ENCODE assay signal across 19 mouse cellular contexts in the genomic region with DNA sequence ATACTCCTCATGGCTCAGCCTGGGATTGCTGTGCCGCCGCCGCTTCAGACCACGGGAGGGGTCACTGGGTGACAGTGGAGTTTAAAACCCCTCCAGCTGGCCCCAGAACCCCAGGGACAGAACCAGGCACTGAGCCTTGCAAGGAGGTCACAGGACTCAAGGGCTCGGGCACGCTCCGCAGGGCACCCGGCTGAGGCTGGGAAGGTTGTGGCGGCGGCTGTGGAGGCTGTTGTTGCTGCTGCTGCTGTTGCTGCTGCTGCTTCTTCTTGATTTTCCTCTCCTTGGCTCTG. TPM values are rescaled to one million over a fixed set of nuclear protein-coding genes. Genes with fewer than 3 reads are reported as not detected.
DNase-seq lines count a peak whose midpoint lies in the region; ATAC-seq and TF ChIP-seq lines count a peak whose summit lies in the region.
"Had no signal": no experiment of that assay in that cellular context is flagged by ENCODE, and none has a peak within 500 bp of the region (broad histone marks: within the 10 kb centered on the region; RNA-seq: fewer than 3 reads in every experiment).

No protein-coding gene starts in this region.

- no peak overlapping the region for H3K27ac ChIP-seq in hindbrain, embryonic 10.5 days
- H3K27ac ChIP-seq in hindbrain, embryonic 16.5 days (ENCODE audit: low read depth, low read length): no peak overlapping the region
- H3K27ac ChIP-seq in intestine, postnatal 0 days (ENCODE audit: low read depth, low read length): peak overlapping the region; percentile 29
- H3K27ac ChIP-seq: embryonic facial prominence, embryonic 15.5 days; limb, embryonic 12.5 days had no signal

- H3K27me3 ChIP-seq in hindbrain, embryonic 10.5 days (ENCODE audit: insufficient read depth, poor library complexity, severe bottlenecking): peaks cover 100% of the 10 kb centered on the region
- peaks cover 89% of the 10 kb centered on the region for H3K27me3 ChIP-seq in hindbrain, embryonic 16.5 days (replicated peaks; ENCODE audit: control insufficient read depth, insufficient read depth, low read length)
- peaks cover 14% of the 10 kb centered on the region; the same call in 1 of the 2 replicates for H3K27me3 ChIP-seq in intestine, postnatal 0 days (replicated peaks; ENCODE audit: control insufficient read depth, insufficient read depth, low read length)

- peak; percentile 62 for DNase-seq in hindbrain, embryonic 10.5 days (ENCODE audit: low spot score)
- DNase-seq in retina, postnatal 1 day: peak; percentile 34
- DNase-seq in retina, embryonic 14.5 days (ENCODE audit: low spot score): no peak
- no peak for DNase-seq in cerebellum, adult 11 months
- no peak for DNase-seq in thymus, postnatal 10 days (ENCODE audit: low spot score in 2 of 2)
- DNase-seq: cerebellum, adult 2 months; gastrocnemius, postnatal 10 days; heart, adult 18-20 months; heart, postnatal 36 days; lung, postnatal 10 days; thymus, adult 18-20 months had no signal

- H3K4me1 ChIP-seq in hindbrain, embryonic 10.5 days (replicated peaks): peaks cover 37% of the 10 kb centered on the region
- H3K4me1 ChIP-seq in hindbrain, embryonic 16.5 days (ENCODE audit: control insufficient read depth, insufficient read depth, low read depth, low read length): no peaks in the 10 kb centered on the region
- H3K4me1 ChIP-seq in intestine, postnatal 0 days (replicated peaks; ENCODE audit: control insufficient read depth, insufficient read depth, low read length): no peaks in the 10 kb centered on the region

- no peak overlapping the region for H3K9ac ChIP-seq in hindbrain, embryonic 16.5 days (ENCODE audit: low read depth, low read length)
- H3K9ac ChIP-seq in intestine, postnatal 0 days (ENCODE audit: low read depth, low read length): peak overlapping the region; percentile 94
- H3K9ac ChIP-seq: embryonic facial prominence, embryonic 15.5 days; limb, embryonic 12.5 days had no signal

- no peaks in the 10 kb centered on the region for H3K9me3 ChIP-seq in hindbrain, embryonic 10.5 days
- H3K9me3 ChIP-seq in hindbrain, embryonic 16.5 days (ENCODE audit: control insufficient read depth, low read length): no peaks in the 10 kb centered on the region
- H3K9me3 ChIP-seq in intestine, postnatal 0 days (ENCODE audit: control insufficient read depth): no peaks in the 10 kb centered on the region
- H3K9me3 ChIP-seq: embryonic facial prominence, embryonic 15.5 days; limb, embryonic 12.5 days had no signal

- WGBS in hindbrain, embryonic 10.5 days: 0% methylated on average over 10 of the region's 10 CpGs
- WGBS in hindbrain, embryonic 16.5 days: 1% methylated on average over 10 of the region's 10 CpGs
- 4% methylated on average over 10 of the region's 10 CpGs for WGBS in intestine, postnatal 0 days

- ATAC-seq in hindbrain, embryonic 16.5 days: no peak
- ATAC-seq in intestine, postnatal 0 days: no peak
- ATAC-seq: midbrain, embryonic 16.5 days had no signal

- no peak for TF ChIP-seq CTCF in intestine, postnatal 0 days (IDR thresholded peaks at IDR 0.05; ENCODE audit: low read depth)

- H3K4me2 ChIP-seq in hindbrain, embryonic 16.5 days (ENCODE audit: low read length): no peak overlapping the region
- peak overlapping the region; percentile 69 for H3K4me2 ChIP-seq in intestine, postnatal 0 days (replicated peaks; ENCODE audit: low read depth)
- H3K4me2 ChIP-seq: embryonic facial prominence, embryonic 15.5 days; limb, embryonic 12.5 days had no signal

- no peak overlapping the region for H3K4me3 ChIP-seq in hindbrain, embryonic 10.5 days
- H3K4me3 ChIP-seq in hindbrain, embryonic 16.5 days (ENCODE audit: low read length): no peak overlapping the region
- H3K4me3 ChIP-seq in intestine, postnatal 0 days (ENCODE audit: low read depth, low read length): peak overlapping the region; percentile 74
- H3K4me3 ChIP-seq: embryonic facial prominence, embryonic 15.5 days had no signal

- H3K36me3 ChIP-seq in hindbrain, embryonic 10.5 days: no peaks in the 10 kb centered on the region
- H3K36me3 ChIP-seq in hindbrain, embryonic 16.5 days (ENCODE audit: control insufficient read depth, insufficient read depth, low read length): no peaks in the 10 kb centered on the region
- peaks cover 8% of the 10 kb centered on the region; the same call in 1 of the 2 replicates for H3K36me3 ChIP-seq in intestine, postnatal 0 days (ENCODE audit: control insufficient read depth, insufficient read depth)
- H3K36me3 ChIP-seq: embryonic facial prominence, embryonic 15.5 days; limb, embryonic 12.5 days had no signal

RNA-seq across cellular contexts. Expression of gene Cdx2, which starts 5.3 kb away (rescaled TPM):
- polyA plus RNA-seq in hindbrain, embryonic 10.5 days (2016; fragmentation: Nextera tagmentation; extraction: Ambion mirVana): not detected in 2 replicates
- not detected in 2 replicates for polyA plus RNA-seq in hindbrain, embryonic 16.5 days (2015; fragmentation: Nextera tagmentation; extraction: Ambion mirVana)
- polyA plus RNA-seq in intestine, postnatal 0 days (2015; fragmentation: Nextera tagmentation; extraction: Ambion mirVana): 35.0 and 38.9 TPM in 2 replicates
- polyA plus RNA-seq: C2C12; cerebellum, adult 2 months; embryonic facial prominence, embryonic 15.5 days; heart, embryonic 14.5 days; kidney, embryonic 14.5 days; limb, embryonic 12.5 days; midbrain, embryonic 16.5 days had no signal

RNA-seq across cellular contexts. Expression of gene Urad, which starts 20.5 kb away (rescaled TPM):
- polyA plus RNA-seq in hindbrain, embryonic 10.5 days (2016; fragmentation: Nextera tagmentation; extraction: Ambion mirVana): not detected in 2 replicates
- not detected in 2 replicates for polyA plus RNA-seq in hindbrain, embryonic 16.5 days (2015; fragmentation: Nextera tagmentation; extraction: Ambion mirVana)
- polyA plus RNA-seq in intestine, postnatal 0 days (2015; fragmentation: Nextera tagmentation; extraction: Ambion mirVana): 0.95 and 1.1 TPM in 2 replicates
- polyA plus RNA-seq: C2C12; cerebellum, adult 2 months; embryonic facial prominence, embryonic 15.5 days; heart, embryonic 14.5 days; kidney, embryonic 14.5 days; limb, embryonic 12.5 days; midbrain, embryonic 16.5 days had no signal

RNA-seq across cellular contexts. Expression of gene Pdx1, which starts 32.0 kb away (rescaled TPM):
- not detected in 2 replicates for polyA plus RNA-seq in hindbrain, embryonic 10.5 days (2016; fragmentation: Nextera tagmentation; extraction: Ambion mirVana)
- not detected in 2 replicates for polyA plus RNA-seq in hindbrain, embryonic 16.5 days (2015; fragmentation: Nextera tagmentation; extraction: Ambion mirVana)
- 6.7 and 9.2 TPM in 2 replicates for polyA plus RNA-seq in intestine, postnatal 0 days (2015; fragmentation: Nextera tagmentation; extraction: Ambion mirVana)
- polyA plus RNA-seq: C2C12; cerebellum, adult 2 months; embryonic facial prominence, embryonic 15.5 days; heart, embryonic 14.5 days; limb, embryonic 12.5 days; midbrain, embryonic 16.5 days had no signal

Comparison
In these comparisons a context has a peak if more than half of its experiments do, and no peak if none do; other contexts are left out.
1. DNase-seq: peak in hindbrain, embryonic 10.5 days (single experiment) and retina, postnatal 1 day (single experiment); none in retina, embryonic 14.5 days (single experiment), cerebellum, adult 11 months (single experiment) and thymus, postnatal 10 days (0 of 2).
2. RNA of gene Cdx2, which starts 5.3 kb away (polyA plus RNA-seq): 35.0 to 38.9 TPM in intestine, postnatal 0 days; not detected in hindbrain, embryonic 10.5 days and not detected in hindbrain, embryonic 16.5 days; every median in the first group is over 10 times any median in the second.